Mouse (Mus musculus) C3H10T1/2 (cell line): Measurements from ENCODE around the gene Plk5. TPM values are rescaled to one million over a fixed set of nuclear protein-coding genes. Genes with fewer than 3 reads are reported as not detected.

Experiments
- polyA plus RNA-seq, 2 experiments: library from polyadenylated mRNA; unstranded; fragments of >200 nt; fragmentation: generic; extraction: Trizol; gene quantifications; one replicate each; pipeline ENCODE4 v1.2.1; 2012; ENCODE audit warnings: missing spikeins in 2 of 2

Gene Plk5
- not detected for polyA plus RNA-seq

DNA sequence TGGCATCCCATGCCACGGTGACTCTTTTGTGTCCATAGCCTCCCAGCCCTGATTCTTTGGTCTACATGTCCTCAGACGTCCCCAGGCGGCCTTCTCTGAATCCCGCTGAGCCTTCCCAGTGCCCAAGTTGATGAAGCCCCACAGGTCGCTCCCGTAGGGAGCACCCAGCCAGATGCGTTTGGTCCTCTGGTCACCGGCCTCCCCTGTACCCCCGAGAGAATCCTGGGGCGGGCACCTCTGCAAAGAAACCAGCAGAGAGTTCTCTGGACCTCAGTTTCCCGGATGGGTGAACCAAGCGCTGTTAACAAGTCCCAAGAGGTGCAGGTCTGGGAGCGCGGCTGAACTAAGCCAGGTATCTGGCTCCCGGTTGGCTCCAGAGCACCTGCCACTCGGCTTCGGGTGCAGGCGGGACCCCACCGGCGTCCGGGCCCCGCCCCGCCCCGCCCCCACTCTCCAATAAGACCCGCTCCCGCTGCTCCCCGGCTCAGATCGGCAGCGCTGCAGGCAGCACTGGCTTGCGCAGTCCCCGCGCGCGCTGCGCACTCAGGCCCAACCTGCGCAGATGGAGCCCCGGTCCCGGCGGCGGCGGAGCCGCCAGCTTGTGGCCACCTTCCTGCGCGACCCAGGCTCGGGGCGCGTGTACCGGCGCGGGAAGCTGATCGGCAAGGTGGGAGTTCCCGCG is at the start of gene Plk5:
Gene Plk5 (plus strand): TSS at position 459 of the 682 bp plus-strand sequence.

DNA sequence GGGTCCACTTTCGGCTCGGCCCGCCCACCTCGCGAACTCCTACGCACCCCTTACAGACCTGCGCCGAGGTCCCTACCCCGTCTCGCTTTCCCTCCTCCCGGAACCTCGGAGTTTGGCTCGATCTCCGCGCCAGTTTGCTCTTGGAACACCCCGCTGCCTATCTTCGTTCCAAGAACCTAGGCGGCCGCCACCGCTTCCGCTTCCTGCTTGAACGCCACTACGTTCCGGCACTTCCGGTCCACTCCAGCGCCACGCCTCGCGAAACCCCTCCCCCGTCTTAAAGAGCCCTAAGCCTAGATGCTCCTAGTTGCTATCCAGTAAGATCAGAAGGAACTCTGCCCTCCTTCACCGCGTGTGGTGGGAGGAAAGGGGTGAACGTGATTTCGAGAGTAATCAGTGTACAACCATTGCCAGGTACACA is 35.9 kb upstream of the Plk5 start, which contains the start of gene 2310011J03Rik:
Gene 2310011J03Rik (minus strand): TSS at position 198 of the 421 bp plus-strand sequence.

DNA sequence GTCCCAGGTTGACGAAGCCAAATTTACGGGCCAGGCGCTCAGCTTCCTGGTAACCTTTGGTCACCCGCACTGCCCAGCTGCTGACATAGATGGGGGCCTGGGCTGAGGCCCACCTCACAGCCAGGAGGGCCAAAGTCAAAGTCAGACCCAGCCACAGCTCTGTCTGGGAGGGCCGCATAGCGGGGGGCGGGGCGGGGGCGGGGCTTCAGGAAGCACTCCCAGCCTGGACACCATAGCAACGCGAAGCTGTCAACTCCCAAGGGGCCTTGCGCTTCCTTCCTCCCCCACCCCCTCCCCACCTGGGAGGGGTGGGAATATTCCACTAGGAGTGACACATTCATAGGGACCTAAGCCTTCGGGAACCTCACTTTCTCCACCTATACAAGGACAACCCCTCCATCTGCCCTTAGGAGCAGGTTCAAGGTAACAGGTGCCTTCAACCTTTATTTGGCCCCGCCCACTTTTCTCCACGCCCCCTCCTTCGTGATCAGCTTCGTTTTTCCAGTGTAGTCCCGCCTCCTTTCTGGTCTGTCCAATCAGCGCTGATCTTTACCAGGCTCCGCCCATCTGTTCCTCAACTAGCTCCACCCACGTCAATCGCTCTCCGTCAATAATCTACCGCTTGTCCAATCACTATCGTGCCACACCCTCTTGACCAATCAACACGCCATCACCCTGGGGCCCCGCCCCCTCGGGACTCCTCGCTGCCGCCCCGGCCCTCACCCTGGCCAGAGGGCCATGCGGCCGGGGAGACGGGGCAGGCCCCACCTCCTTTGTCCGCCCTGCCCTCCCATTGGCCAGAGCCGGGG is 26.8 kb upstream of the Plk5 start, which contains the start of the genes Pcsk4 and Reep6:
Gene Pcsk4 (minus strand): TSS at position 226 of the 809 bp plus-strand sequence.
Gene Reep6 (plus strand): TSS at position 681 of the 809 bp plus-strand sequence.

DNA sequence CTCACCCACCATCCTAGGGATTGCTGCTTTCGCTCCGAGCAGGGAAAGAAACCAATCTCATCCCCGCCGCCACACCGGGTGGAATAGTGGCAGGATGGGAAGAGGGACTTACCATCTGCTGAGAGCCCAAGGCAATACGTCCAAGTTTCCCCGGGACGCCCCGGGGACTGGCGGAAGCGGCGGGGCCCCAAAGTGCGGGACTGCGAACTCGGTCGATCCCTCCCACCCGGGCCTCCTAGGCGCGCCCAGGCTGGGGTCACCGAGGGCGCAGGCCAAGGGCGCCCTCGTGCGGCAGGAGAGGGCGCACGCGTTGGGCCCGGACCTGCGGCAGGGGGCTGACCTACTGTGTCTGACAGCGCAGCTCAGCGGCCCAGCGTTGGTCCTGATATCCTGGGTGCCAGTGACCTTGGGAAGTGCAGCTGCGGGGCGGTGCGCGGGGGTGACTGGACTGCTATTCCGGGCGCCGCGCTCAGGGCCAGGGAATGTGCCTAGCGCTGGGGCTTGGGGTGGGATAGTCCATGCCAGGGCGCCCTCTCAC is 7.9 kb upstream of the Plk5 start, which contains the start of gene Adamtsl5:
Gene Adamtsl5 (minus strand): TSS at position 169 of the 538 bp plus-strand sequence.

DNA sequence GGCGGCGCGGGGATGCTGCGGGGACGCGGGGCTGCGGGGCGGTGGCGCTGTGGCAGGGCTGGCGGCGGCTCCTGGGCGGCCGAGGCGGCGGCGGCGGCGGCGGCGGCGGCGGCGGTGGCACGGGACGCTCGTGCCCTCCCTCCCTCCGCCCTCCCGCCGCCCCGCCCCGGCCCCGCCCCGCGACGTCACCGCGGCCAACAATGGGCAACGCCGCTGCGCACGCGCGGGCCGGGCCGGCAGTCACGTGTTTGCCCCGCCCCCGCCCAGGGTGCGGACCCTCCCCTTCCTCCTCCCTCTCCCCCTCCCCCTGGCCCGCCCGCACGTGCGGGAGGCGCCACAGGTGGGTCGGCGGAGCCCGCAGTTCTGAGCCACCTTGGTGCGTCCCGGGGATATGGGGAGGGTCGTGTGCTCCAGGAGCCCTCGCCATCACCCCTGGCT is 31.3 kb downstream of the Plk5 start, which contains the start of gene Mex3d:
Gene Mex3d (minus strand): TSS at position 138 of the 438 bp plus-strand sequence.

DNA sequence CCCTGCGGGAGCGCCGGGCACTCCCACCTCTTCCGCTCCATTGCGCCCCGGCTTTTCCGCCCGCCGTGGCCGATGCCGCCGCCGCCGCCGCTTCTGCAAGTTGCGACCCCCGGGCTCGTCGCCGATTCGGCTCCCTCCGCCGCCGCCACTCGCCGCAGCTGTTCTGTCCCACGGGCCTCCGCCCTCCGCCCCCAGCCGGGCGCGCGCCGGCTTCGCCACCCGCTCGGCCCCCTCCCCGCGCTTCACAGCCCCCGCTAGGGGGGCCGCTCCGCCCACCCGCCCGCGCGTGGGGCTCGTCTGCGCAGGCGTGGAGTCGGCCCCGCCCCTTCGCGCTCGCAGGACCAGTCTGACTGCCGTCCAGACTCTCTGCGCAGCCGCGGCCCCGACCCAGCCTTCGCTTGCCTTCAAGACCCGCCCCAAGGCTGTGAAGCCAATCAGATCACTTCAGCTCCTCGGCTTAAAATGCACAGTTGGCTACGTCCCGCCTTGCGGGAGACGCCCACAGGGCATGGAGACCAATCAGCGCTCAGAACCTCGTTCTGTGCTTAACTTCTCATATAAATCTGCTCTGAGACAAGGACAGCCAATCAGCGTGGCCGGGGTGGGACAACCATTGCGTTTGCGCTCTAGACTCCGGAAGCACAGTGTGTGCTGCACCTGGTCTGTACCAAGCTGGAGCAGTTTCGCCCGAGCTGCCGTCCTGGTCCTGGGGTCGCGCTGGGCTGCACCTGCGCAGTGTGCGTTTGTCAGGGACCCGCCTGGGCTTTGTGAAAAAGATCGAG is 43.1 kb downstream of the Plk5 start, which contains the start of gene Mbd3:
Gene Mbd3 (minus strand): TSS at position 360 of the 782 bp plus-strand sequence.

DNA sequence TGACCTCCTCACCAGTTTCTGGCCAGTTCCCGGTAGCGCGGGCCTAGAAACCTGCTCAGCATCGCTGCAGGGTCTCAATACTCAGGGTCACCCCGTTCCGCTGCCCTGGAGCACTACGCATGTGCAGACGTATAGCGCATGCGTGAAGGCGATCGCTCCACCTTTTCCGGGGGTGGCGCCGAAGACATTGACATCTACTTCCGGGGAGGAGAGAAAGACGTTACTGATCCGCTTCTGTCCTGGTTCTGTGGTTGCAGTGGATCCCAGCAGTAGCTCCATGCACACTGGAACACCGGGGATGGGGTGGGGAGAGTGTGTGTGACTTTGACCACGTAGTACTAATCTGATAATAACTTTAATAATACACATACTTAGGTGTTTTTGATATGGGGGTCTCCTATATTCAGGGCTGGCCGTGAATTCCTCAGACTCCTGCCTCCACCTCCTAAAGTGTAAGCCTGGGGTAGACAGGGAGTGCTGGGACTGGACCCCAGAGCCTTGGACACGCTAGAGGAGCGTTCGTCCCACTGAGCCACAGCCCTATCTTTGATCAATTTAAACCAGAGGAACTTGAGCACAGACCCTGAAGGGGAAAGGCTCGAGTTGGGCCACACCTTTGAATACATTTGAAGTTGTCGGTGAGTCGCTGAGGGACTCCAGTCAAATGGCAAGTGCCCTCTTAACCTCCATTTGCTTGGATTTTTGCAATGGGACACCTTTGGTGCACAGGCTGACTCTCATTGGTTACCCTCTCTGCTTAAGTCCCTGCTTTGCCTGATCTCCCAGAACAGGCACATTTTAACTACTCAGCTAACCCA is 50.6 kb downstream of the Plk5 start, which contains the start of gene Uqcr11:
Gene Uqcr11 (minus strand): TSS at position 147 of the 818 bp plus-strand sequence.

Other genes starting within 250 kb of the Plk5 start
- gene Stk11, start 240.7 kb upstream of the Plk5 start, polyA plus RNA-seq: 100 to 1,000 TPM in 1 of 2 experiments, 10 to 100 TPM in 1; 91.0 to 141 TPM
- 1,000 to 10,000 TPM in 1 of 2 experiments, 100 to 1,000 TPM in 1; 776 to 1,441 TPM for gene Atp5d, start 217.8 kb upstream of the Plk5 start, polyA plus RNA-seq
- 10 to 100 TPM in 1 of 2 experiments, 1 to 10 TPM in 1; 4.8 to 18.5 TPM for gene Cbarp, start 215.6 kb upstream of the Plk5 start, polyA plus RNA-seq
- 10 to 100 TPM; 25.4 to 86.5 TPM for gene Midn, start 208.2 kb upstream of the Plk5 start, polyA plus RNA-seq
- 100 to 1,000 TPM in 1 of 2 experiments, 10 to 100 TPM in 1; 20.0 to 104 TPM for gene Cirbp, start 190.5 kb upstream of the Plk5 start, polyA plus RNA-seq
- gene 1600002K03Rik, start 183.5 kb upstream of the Plk5 start, polyA plus RNA-seq: 10 to 100 TPM; 22.6 to 31.6 TPM
- 1 to 10 TPM; 1.7 to 6.3 TPM for gene Efna2, start 177.0 kb upstream of the Plk5 start, polyA plus RNA-seq
- 10 to 100 TPM; 28.9 to 57.4 TPM for gene Mum1, start 130.0 kb upstream of the Plk5 start, polyA plus RNA-seq
- 100 to 1,000 TPM; 324 to 363 TPM for gene Ndufs7, start 107.3 kb upstream of the Plk5 start, polyA plus RNA-seq
- gene Gamt, start 95.4 kb upstream of the Plk5 start, polyA plus RNA-seq: 100 to 1,000 TPM; 114 to 121 TPM
- 100 to 1,000 TPM in 1 of 2 experiments, 10 to 100 TPM in 1; 75.3 to 145 TPM for gene Dazap1, start 95.0 kb upstream of the Plk5 start, polyA plus RNA-seq
- over 10,000 TPM in 1 of 2 experiments, 1,000 to 10,000 TPM in 1; 7,724 to 18,727 TPM for gene Rps15, start 64.0 kb upstream of the Plk5 start, polyA plus RNA-seq
- gene Apc2, start 60.5 kb upstream of the Plk5 start, polyA plus RNA-seq: 1 to 10 TPM in 1 of 2 experiments, under 1 TPM in 1; 0.41 to 6.4 TPM
- gene 2310011J03Rik, start 35.9 kb upstream of the Plk5 start, polyA plus RNA-seq: 10 to 100 TPM; 76.4 to 84.3 TPM
- 1 to 10 TPM; 6.8 to 9.2 TPM for gene Pcsk4, start 27.0 kb upstream of the Plk5 start, polyA plus RNA-seq
- gene Reep6, start 26.5 kb upstream of the Plk5 start, polyA plus RNA-seq: 1 to 10 TPM; 1.6 to 4.4 TPM
- 10 to 100 TPM in 1 of 2 experiments, 1 to 10 TPM in 1; 2.5 to 11.0 TPM for gene Adamtsl5, start 8.0 kb upstream of the Plk5 start, polyA plus RNA-seq
- gene Mex3d, start 31.2 kb downstream of the Plk5 start, polyA plus RNA-seq: 10 to 100 TPM in 1 of 2 experiments, 1 to 10 TPM in 1; 8.8 to 32.5 TPM
- gene Mbd3, start 43.1 kb downstream of the Plk5 start, polyA plus RNA-seq: 100 to 1,000 TPM; 239 to 395 TPM
- gene Uqcr11, start 50.4 kb downstream of the Plk5 start, polyA plus RNA-seq: 1,000 to 10,000 TPM; 1,086 to 1,588 TPM
- 100 to 1,000 TPM in 1 of 2 experiments, 10 to 100 TPM in 1; 52.4 to 135 TPM for gene Tcf3, start 77.2 kb downstream of the Plk5 start, polyA plus RNA-seq
- gene Onecut3, start 138.4 kb downstream of the Plk5 start, polyA plus RNA-seq: under 1 TPM; under 0.01 to 0.01 TPM
- under 1 TPM; 0.29 to 0.77 TPM for gene Atp8b3, start 182.7 kb downstream of the Plk5 start, polyA plus RNA-seq
- gene Rexo1, start 205.1 kb downstream of the Plk5 start, polyA plus RNA-seq: 10 to 100 TPM; 13.6 to 30.1 TPM
- gene Klf16, start 220.9 kb downstream of the Plk5 start, polyA plus RNA-seq: 10 to 100 TPM; 14.7 to 17.8 TPM
- 100 to 1,000 TPM; 189 to 208 TPM for gene Abhd17a, start 233.9 kb downstream of the Plk5 start, polyA plus RNA-seq
- gene Scamp4, start 246.4 kb downstream of the Plk5 start, polyA plus RNA-seq: 100 to 1,000 TPM in 1 of 2 experiments, 10 to 100 TPM in 1; 96.1 to 132 TPM
- 10 to 100 TPM; 10.3 to 12.6 TPM for gene Adat3, start 246.4 kb downstream of the Plk5 start, polyA plus RNA-seq
- gene Gm49322, start 249.6 kb downstream of the Plk5 start, polyA plus RNA-seq: 1 to 10 TPM in 1 of 2 experiments, under 1 TPM in 1; 0.39 to 1.4 TPM